Mouse (Mus musculus) hindbrain, embryonic 11.5 days (tissue): ENCODE results near the gene Mdp1. TPM values are rescaled to one million over a fixed set of nuclear protein-coding genes. Genes with fewer than 3 reads are reported as not detected.
A peak's percentile ranks its signal among the peaks of the same experiment; 100 is the strongest.

Experiments used
- ATAC-seq: fragments of 200-750 bp; cut with Nextera tagmentation; 2 replicates; pipeline ENCODE4 v1.8.0; 2017; ENCODE audit warnings: mild to moderate bottlenecking, moderate TSS enrichment, moderate library complexity; ENCODE audit not compliant: low FRiP score
- DNase-seq: peaks from one replicate; pipeline ENCODE4 v3.0.0-alpha.2; 2015; ENCODE audit warnings: low spot score
- H3K27ac ChIP-seq: fragments of 300-500 bp; sonication (generic); 2 replicates; pipeline ENCODE4 v1.5.1; 2014; ENCODE audit warnings: mild to moderate bottlenecking, low read depth, low read length
- H3K27me3 ChIP-seq: fragments of 300-500 bp; sonication (generic); 2 replicates; pipeline ENCODE4 v1.6.1; 2014; ENCODE audit warnings: mild to moderate bottlenecking, low read length, moderate library complexity, mixed read lengths; ENCODE audit not compliant: control insufficient read depth, insufficient read depth
- H3K36me3 ChIP-seq: fragments of 300-500 bp; sonication (generic); 2 replicates; pipeline ENCODE4 v1.6.1; 2014; ENCODE audit warnings: mild to moderate bottlenecking, low read length, moderate library complexity, mixed read lengths; ENCODE audit not compliant: control insufficient read depth, insufficient read depth
- H3K4me1 ChIP-seq: fragments of 300-500 bp; sonication (generic); replicated peaks from 2 replicates; pipeline ENCODE4 v1.6.1; 2014; ENCODE audit warnings: low read length, mixed read lengths; ENCODE audit not compliant: control insufficient read depth, insufficient read depth
- H3K4me2 ChIP-seq: fragments of 300-500 bp; sonication (generic); replicated peaks from 2 replicates; pipeline ENCODE4 v1.6.1; 2014; ENCODE audit warnings: mild to moderate bottlenecking, low read depth, low read length
- H3K4me3 ChIP-seq: fragments of 300-500 bp; sonication (generic); 2 replicates; pipeline ENCODE4 v1.5.1; 2014; ENCODE audit warnings: low read depth, low read length
- H3K9ac ChIP-seq: fragments of 300-500 bp; sonication (generic); 2 replicates; pipeline ENCODE4 v1.6.1; 2014; ENCODE audit warnings: low read depth, low read length
- H3K9me3 ChIP-seq: fragments of 300-500 bp; sonication (generic); 2 replicates; pipeline ENCODE4 v1.6.1; 2016; ENCODE audit warnings: low read length; ENCODE audit not compliant: control insufficient read depth
- WGBS: fragments of 180-500 bp; shearing (Covaris S2); extraction: QIAGEN DNeasy Blood & Tissue Kit; methylation state at CpG from one replicate; pipeline ENCODE4 v1.1.7; 2014; 5-methylcytosine and 5-hydroxymethylcytosine counted together
- polyA plus RNA-seq: library from polyadenylated mRNA; unstranded; fragments of >200 nt; fragmentation: Nextera tagmentation; extraction: Ambion mirVana; gene quantifications from 2 replicates; pipeline ENCODE4 v1.2.1, GENCODE M21; 2014

Mdp1 gene
- 67.7 and 70.2 TPM in 2 replicates for polyA plus RNA-seq

- WGBS, result under 1% methylated on average over 39 of the region's 39 CpGs
- Histone ChIP-seq H3K4me3 (peak within 1 kb of the TSS; percentile 37), H3K27ac (0 out of 2 replicates have a peak within 1 kb of the TSS, but pooled peaks have one; percentile 6), H3K27me3 (no peaks in the 10 kb centered on the region), H3K4me1 (no peaks in the 10 kb centered on the region), H3K9me3 (no peaks in the 10 kb centered on the region), H3K9ac (peak within 1 kb of the TSS; percentile 44), H3K4me2 (peak within 1 kb of the TSS; percentile 43), H3K36me3 (no peaks in the 10 kb centered on the region; the same call in 1 of the 2 replicates)
- ATAC-seq, result peak; percentile 89
- DNase-seq, result peak; percentile 86
Measured at GRCm38 (mm10) chr14:55659960-55660573, at the start of gene Mdp1. Mdp1 (minus strand) TSS chr14:55660508.

- Histone ChIP-seq H3K4me1 (no peaks in the 10 kb centered on the region), H3K4me2 (no peak overlapping the region), H3K36me3 (no peaks in the 10 kb centered on the region), H3K27ac (no peak overlapping the region), H3K9ac (no peak overlapping the region), H3K4me3 (no peak overlapping the region), H3K27me3 (peaks cover 8% of the 10 kb centered on the region), H3K9me3 (no peaks in the 10 kb centered on the region)
- DNase-seq, result no peak
- 87% methylated on average over 4 of the region's 4 CpGs for WGBS
- ATAC-seq, result no peak
Measured at GRCm38 (mm10) chr14:55709509-55709908, 49.2 kb upstream of the Mdp1 start.

GRCm38 (mm10) chr14:55707397-55707796, 47.1 kb upstream of the Mdp1 start:
- no peak for ATAC-seq
- peaks cover 2% of the 10 kb centered on the region; the same call in 1 of the 2 replicates for H3K27me3 ChIP-seq

GRCm38 (mm10) chr14:55706051-55706600, 45.8 kb upstream of the Mdp1 start:
- Histone ChIP-seq H3K4me3 (no peak overlapping the region), H3K27ac (no peak overlapping the region), H3K4me2 (no peak overlapping the region), H3K36me3 (no peaks in the 10 kb centered on the region), H3K27me3 (peaks cover 2% of the 10 kb centered on the region; the same call in 1 of the 2 replicates), H3K9ac (no peak overlapping the region), H3K4me1 (no peaks in the 10 kb centered on the region), H3K9me3 (no peaks in the 10 kb centered on the region)
- DNase-seq (no peak), ATAC-seq (no peak)
- 91% methylated on average over 8 of the region's 8 CpGs for WGBS

More at GRCm38 (mm10) chr14:55707397-55707796, 47.1 kb upstream of the Mdp1 start:
- Histone ChIP-seq H3K27ac (no peak overlapping the region), H3K36me3 (no peaks in the 10 kb centered on the region), H3K4me2 (no peak overlapping the region), H3K4me3 (no peak overlapping the region), H3K9me3 (no peaks in the 10 kb centered on the region), H3K4me1 (no peaks in the 10 kb centered on the region), H3K9ac (no peak overlapping the region)
- DNase-seq, result no peak
- WGBS, result 87% methylated on average over 5 of the region's 5 CpGs

- no peak overlapping the region for H3K4me2 ChIP-seq
- DNase-seq (no peak), ATAC-seq (no peak)
- WGBS, result 69% methylated on average over 6 of the region's 6 CpGs
- H3K9me3 ChIP-seq, result no peaks in the 10 kb centered on the region
- H3K27me3 ChIP-seq, result no peaks in the 10 kb centered on the region
- H3K36me3 ChIP-seq, result no peaks in the 10 kb centered on the region
- H3K9ac ChIP-seq, result no peak overlapping the region
- no peaks in the 10 kb centered on the region for H3K4me1 ChIP-seq
- H3K27ac ChIP-seq, result no peak overlapping the region
- H3K4me3 ChIP-seq, result no peak overlapping the region
Measured at GRCm38 (mm10) chr14:55702761-55703160, 42.5 kb upstream of the Mdp1 start.

- Histone ChIP-seq H3K4me1 (no peaks in the 10 kb centered on the region), H3K4me2 (no peak overlapping the region), H3K9me3 (no peaks in the 10 kb centered on the region), H3K9ac (no peak overlapping the region), H3K36me3 (no peaks in the 10 kb centered on the region), H3K27me3 (no peaks in the 10 kb centered on the region), H3K4me3 (no peak overlapping the region), H3K27ac (no peak overlapping the region)
- ATAC-seq, result no peak
- 74% methylated on average over 9 of the region's 9 CpGs for WGBS
- DNase-seq, result no peak
Measured at GRCm38 (mm10) chr14:55701131-55701530, 40.8 kb upstream of the Mdp1 start.

GRCm38 (mm10) chr14:55697226-55697625, 36.9 kb upstream of the Mdp1 start:
- DNase-seq, result no peak
- no peak overlapping the region for H3K9ac ChIP-seq
- H3K4me2 ChIP-seq, result no peak overlapping the region
- H3K9me3 ChIP-seq, result no peaks in the 10 kb centered on the region
- 87% methylated on average over 4 of the region's 4 CpGs for WGBS
- no peak for ATAC-seq
- H3K4me3 ChIP-seq, result no peak overlapping the region
- no peaks in the 10 kb centered on the region for H3K27me3 ChIP-seq
- no peaks in the 10 kb centered on the region for H3K4me1 ChIP-seq
- no peaks in the 10 kb centered on the region for H3K36me3 ChIP-seq
- no peak overlapping the region for H3K27ac ChIP-seq

- ATAC-seq, result no peak
- H3K27me3 ChIP-seq, result no peaks in the 10 kb centered on the region
- no peak overlapping the region for H3K4me3 ChIP-seq
- no peak overlapping the region for H3K9ac ChIP-seq
- no peaks in the 10 kb centered on the region for H3K9me3 ChIP-seq
- no peaks in the 10 kb centered on the region for H3K4me1 ChIP-seq
- no peak for DNase-seq
- WGBS, result 81% methylated on average over 10 of the region's 10 CpGs
- H3K4me2 ChIP-seq, result no peak overlapping the region
- H3K27ac ChIP-seq, result no peak overlapping the region
- H3K36me3 ChIP-seq, result no peaks in the 10 kb centered on the region
Measured at GRCm38 (mm10) chr14:55689433-55689832, 29.1 kb upstream of the Mdp1 start.

GRCm38 (mm10) chr14:55682118-55682493, 21.8 kb upstream of the Mdp1 start:
- H3K4me2 ChIP-seq, result peak overlapping the region; percentile 40
- WGBS, result 12% methylated on average over 3 of the region's 3 CpGs
- peak overlapping the region; percentile 74 for H3K4me3 ChIP-seq
- no peaks in the 10 kb centered on the region for H3K9me3 ChIP-seq
- ATAC-seq (peak; percentile 70), DNase-seq (no peak)
- no peaks in the 10 kb centered on the region for H3K27me3 ChIP-seq
- no peak overlapping the region for H3K27ac ChIP-seq
- H3K4me1 ChIP-seq, result no peaks in the 10 kb centered on the region
- peaks cover under 1% of the 10 kb centered on the region; the same call in 1 of the 2 replicates for H3K36me3 ChIP-seq
- H3K9ac ChIP-seq, result peak overlapping the region; percentile 45
